Mouse (Mus musculus): Measurements from ENCODE around the gene Hist2h2be. TPM values are rescaled to one million over a fixed set of nuclear protein-coding genes. Genes with fewer than 3 reads are reported as not detected.

Hist2h2be gene
- polyA plus RNA-seq, 1 experiment from 2014 or later, result 8.7 TPM

- H3K9me3 ChIP-seq (replicated peaks; ENCODE audit: low read length), result no peaks in the 10 kb centered on the region
- 6% methylated on average over 11 of the region's 11 CpGs for WGBS
- DNase-seq (ENCODE audit: low spot score), result no peak
Measured at GRCm38 (mm10) chr3:96247356-96248140, 26.6 kb downstream of the Hist2h2be start.

GRCm38 (mm10) chr3:96248141-96249033, 27.5 kb downstream of the Hist2h2be start:
- no peaks in the 10 kb centered on the region for H3K9me3 ChIP-seq (replicated peaks; ENCODE audit: low read length)
- no peaks in the 10 kb centered on the region for H3K36me3 ChIP-seq (ENCODE audit: insufficient read depth, low read length)
- no peak for TF ChIP-seq CTCF (IDR thresholded peaks at IDR 0.05; ENCODE audit: low read depth)
- WGBS, result 38% methylated on average over 6 of the region's 6 CpGs
- no peak overlapping the region for H3K27ac ChIP-seq
- no peak overlapping the region; the same call in 1 of the 2 replicates for H3K9ac ChIP-seq (ENCODE audit: low read depth, low read length)
- 0 out of 2 replicates have a peak overlapping the region, but pooled peaks have one; percentile 36 for H3K4me3 ChIP-seq (replicated peaks; ENCODE audit: low read depth, low read length)
- no peak for DNase-seq (ENCODE audit: low spot score)
- no peaks in the 10 kb centered on the region for H3K27me3 ChIP-seq (ENCODE audit: insufficient read depth, low read length)
- H3K4me2 ChIP-seq (ENCODE audit: low read length), result peak overlapping the region; percentile 51
- no peak for ATAC-seq (replicated peaks; ENCODE audit: low FRiP score, low read depth)
- H3K4me1 ChIP-seq (replicated peaks; ENCODE audit: insufficient read depth, low read length), result peaks cover 11% of the 10 kb centered on the region

More at GRCm38 (mm10) chr3:96247356-96248140, 26.6 kb downstream of the Hist2h2be start:
- TF ChIP-seq CTCF (IDR thresholded peaks at IDR 0.05; ENCODE audit: low read depth), result no peak
- no peak for ATAC-seq (replicated peaks; ENCODE audit: low FRiP score, low read depth)
- H3K36me3 ChIP-seq (ENCODE audit: insufficient read depth, low read length), result no peaks in the 10 kb centered on the region
- no peaks in the 10 kb centered on the region for H3K27me3 ChIP-seq (ENCODE audit: insufficient read depth, low read length)
- H3K27ac ChIP-seq, result peak overlapping the region; percentile 52; the same call in 1 of the 2 replicates
- H3K4me3 ChIP-seq (replicated peaks; ENCODE audit: low read depth, low read length), result peak overlapping the region; percentile 36
- H3K9ac ChIP-seq (ENCODE audit: low read depth, low read length), result peak overlapping the region; percentile 55
- H3K4me2 ChIP-seq (ENCODE audit: low read length), result peak overlapping the region; percentile 51
- peaks cover 11% of the 10 kb centered on the region for H3K4me1 ChIP-seq (replicated peaks; ENCODE audit: insufficient read depth, low read length)

GRCm38 (mm10) chr3:96249034-96249345, 28.1 kb downstream of the Hist2h2be start:
- ATAC-seq (replicated peaks; ENCODE audit: low FRiP score, low read depth) (no peak), DNase-seq (ENCODE audit: low spot score) (no peak)
- no peak overlapping the region for H3K9ac ChIP-seq (ENCODE audit: low read depth, low read length)
- WGBS, result 51% methylated on average over 4 of the region's 4 CpGs
- no peaks in the 10 kb centered on the region for H3K36me3 ChIP-seq (ENCODE audit: insufficient read depth, low read length)
- peaks cover 6% of the 10 kb centered on the region for H3K4me1 ChIP-seq (replicated peaks; ENCODE audit: insufficient read depth, low read length)
- H3K27ac ChIP-seq, result no peak overlapping the region
- TF ChIP-seq CTCF (IDR thresholded peaks at IDR 0.05; ENCODE audit: low read depth), result no peak
- no peaks in the 10 kb centered on the region for H3K27me3 ChIP-seq (ENCODE audit: insufficient read depth, low read length)
- peak overlapping the region; percentile 51 for H3K4me2 ChIP-seq (ENCODE audit: low read length)
- H3K4me3 ChIP-seq (replicated peaks; ENCODE audit: low read depth, low read length), result no peak overlapping the region
- H3K9me3 ChIP-seq (replicated peaks; ENCODE audit: low read length), result no peaks in the 10 kb centered on the region

GRCm38 (mm10) chr3:96250890-96251289, 30.0 kb downstream of the Hist2h2be start:
- H3K36me3 ChIP-seq (ENCODE audit: insufficient read depth, low read length), result no peaks in the 10 kb centered on the region
- no peak overlapping the region for H3K4me2 ChIP-seq (ENCODE audit: low read length)
- H3K27ac ChIP-seq, result 0 out of 2 replicates have a peak overlapping the region, but pooled peaks have one; percentile 25
- H3K27me3 ChIP-seq (ENCODE audit: insufficient read depth, low read length), result no peaks in the 10 kb centered on the region
- H3K4me3 ChIP-seq (replicated peaks; ENCODE audit: low read depth, low read length), result no peak overlapping the region
- H3K4me1 ChIP-seq (replicated peaks; ENCODE audit: insufficient read depth, low read length), result no peaks in the 10 kb centered on the region; the same call in 1 of the 2 replicates
- WGBS, result 50% methylated on average over 3 of the region's 3 CpGs
- TF ChIP-seq CTCF (IDR thresholded peaks at IDR 0.05; ENCODE audit: low read depth), result no peak
- no peak for ATAC-seq (replicated peaks; ENCODE audit: low FRiP score, low read depth)
- no peaks in the 10 kb centered on the region for H3K9me3 ChIP-seq (replicated peaks; ENCODE audit: low read length)
- no peak for DNase-seq (ENCODE audit: low spot score)
- H3K9ac ChIP-seq (ENCODE audit: low read depth, low read length), result no peak overlapping the region

- H3K9me3 ChIP-seq (replicated peaks; ENCODE audit: low read length), result no peaks in the 10 kb centered on the region
- no peaks in the 10 kb centered on the region for H3K36me3 ChIP-seq (ENCODE audit: insufficient read depth, low read length)
- H3K4me2 ChIP-seq (ENCODE audit: low read length), result no peak overlapping the region
- H3K27me3 ChIP-seq (ENCODE audit: insufficient read depth, low read length), result no peaks in the 10 kb centered on the region
- 89% methylated on average over 3 of the region's 3 CpGs for WGBS
- H3K27ac ChIP-seq, result no peak overlapping the region
- no peak for DNase-seq (ENCODE audit: low spot score)
- H3K4me3 ChIP-seq (replicated peaks; ENCODE audit: low read depth, low read length), result no peak overlapping the region
- H3K4me1 ChIP-seq (replicated peaks; ENCODE audit: insufficient read depth, low read length), result no peaks in the 10 kb centered on the region; the same call in 1 of the 2 replicates
- no peak for ATAC-seq (replicated peaks; ENCODE audit: low FRiP score, low read depth)
- TF ChIP-seq CTCF (IDR thresholded peaks at IDR 0.05; ENCODE audit: low read depth), result no peak
- no peak overlapping the region for H3K9ac ChIP-seq (ENCODE audit: low read depth, low read length)
Measured at GRCm38 (mm10) chr3:96251787-96252186, 30.9 kb downstream of the Hist2h2be start.

- Histone ChIP-seq H3K36me3 (ENCODE audit: insufficient read depth, low read length) (no peaks in the 10 kb centered on the region), H3K9ac (ENCODE audit: low read depth, low read length) (no peak overlapping the region), H3K4me3 (replicated peaks; ENCODE audit: low read depth, low read length) (no peak overlapping the region), H3K27me3 (ENCODE audit: insufficient read depth, low read length) (no peaks in the 10 kb centered on the region), H3K27ac (no peak overlapping the region), H3K4me2 (ENCODE audit: low read length) (no peak overlapping the region), H3K4me1 (replicated peaks; ENCODE audit: insufficient read depth, low read length) (no peaks in the 10 kb centered on the region), H3K9me3 (replicated peaks; ENCODE audit: low read length) (no peaks in the 10 kb centered on the region)
- WGBS, result 56% methylated on average over 10 of the region's 10 CpGs
- DNase-seq (ENCODE audit: low spot score), result peak; percentile 32
- no peak for TF ChIP-seq CTCF (IDR thresholded peaks at IDR 0.05; ENCODE audit: low read depth)
- no peak for ATAC-seq (replicated peaks; ENCODE audit: low FRiP score, low read depth)
Measured at GRCm38 (mm10) chr3:96254683-96255355, 33.9 kb downstream of the Hist2h2be start.

All from kidney, postnatal 0 days (tissue).